Mouse (Mus musculus) liver, embryonic 16.5 days (tissue): Measurements from ENCODE around the gene Eps8l2. TPM values are rescaled to one million over a fixed set of nuclear protein-coding genes. Genes with fewer than 3 reads are reported as not detected.

ENCODE experiments used
- ATAC-seq: fragments of 200-750 bp; cut with Nextera tagmentation; 2 replicates; pipeline ENCODE4 v1.8.0; 2017; ENCODE audit warnings: low read depth, mild to moderate bottlenecking, moderate number of reproducible peaks, moderate library complexity
- H3K27ac ChIP-seq: fragments of 300-500 bp; sonication (generic); 2 replicates; pipeline ENCODE4 v1.5.1; 2014; ENCODE audit warnings: mild to moderate bottlenecking, low read length
- H3K27me3 ChIP-seq: fragments of 300-500 bp; sonication (generic); 2 replicates; pipeline ENCODE4 v1.6.1; 2014; ENCODE audit warnings: low read depth, low read length, mixed read lengths; ENCODE audit not compliant: control insufficient read depth, insufficient read depth
- H3K36me3 ChIP-seq: fragments of 300-500 bp; sonication (generic); 2 replicates; pipeline ENCODE4 v1.6.1; 2014; ENCODE audit warnings: mild to moderate bottlenecking; ENCODE audit not compliant: control insufficient read depth, insufficient read depth
- H3K4me1 ChIP-seq: fragments of 300-500 bp; sonication (generic); 2 replicates; pipeline ENCODE4 v1.6.1; 2014; ENCODE audit warnings: low read depth, low read length, mixed read lengths; ENCODE audit not compliant: control insufficient read depth
- H3K4me2 ChIP-seq: fragments of 300-500 bp; sonication (generic); 2 replicates; pipeline ENCODE4 v1.6.1; 2014; ENCODE audit warnings: low read depth, low read length, mixed read lengths
- H3K4me3 ChIP-seq: fragments of 300-500 bp; sonication (generic); 2 replicates; pipeline ENCODE4 v1.5.1; 2014; ENCODE audit warnings: low read depth, mild to moderate bottlenecking, low read length
- H3K9ac ChIP-seq: fragments of 300-500 bp; sonication (generic); 2 replicates; pipeline ENCODE4 v1.6.1; 2014; ENCODE audit warnings: low read depth, low read length
- H3K9me3 ChIP-seq: fragments of 300-500 bp; sonication (generic); replicated peaks from 2 replicates; pipeline ENCODE4 v1.6.1; 2016; ENCODE audit warnings: low read length; ENCODE audit not compliant: control insufficient read depth
- WGBS: fragments of 180-500 bp; shearing (Covaris S2); extraction: QIAGEN DNeasy Blood & Tissue Kit; methylation state at CpG from one replicate; pipeline ENCODE4 v1.1.7; 2014; ENCODE audit not compliant: insufficient replicate concordance; 5-methylcytosine and 5-hydroxymethylcytosine counted together
- polyA plus RNA-seq: library from polyadenylated mRNA; unstranded; fragments of >200 nt; fragmentation: Nextera tagmentation; extraction: Ambion mirVana; gene quantifications from 2 replicates; pipeline ENCODE4 v1.2.1, GENCODE M21; 2015

Eps8l2 gene
- polyA plus RNA-seq, 1 experiment from 2014 or later, result 34.0 TPM

- Histone ChIP-seq H3K4me3 (no peak overlapping the region), H3K36me3 (peaks cover 20% of the 10 kb centered on the region), H3K4me1 (peaks cover 4% of the 10 kb centered on the region), H3K9me3 (no peaks in the 10 kb centered on the region), H3K9ac (no peak overlapping the region), H3K27me3 (no peaks in the 10 kb centered on the region), H3K4me2 (no peak overlapping the region), H3K27ac (no peak overlapping the region)
- 68% methylated on average over 1 of the region's 1 CpGs for WGBS
- ATAC-seq, result 0 out of 2 replicates have a peak, but pooled peaks have one; percentile 12
Observed at GRCm38 (mm10) chr7:141302702-141303268, 35.9 kb upstream of the Eps8l2 start.

DNA sequence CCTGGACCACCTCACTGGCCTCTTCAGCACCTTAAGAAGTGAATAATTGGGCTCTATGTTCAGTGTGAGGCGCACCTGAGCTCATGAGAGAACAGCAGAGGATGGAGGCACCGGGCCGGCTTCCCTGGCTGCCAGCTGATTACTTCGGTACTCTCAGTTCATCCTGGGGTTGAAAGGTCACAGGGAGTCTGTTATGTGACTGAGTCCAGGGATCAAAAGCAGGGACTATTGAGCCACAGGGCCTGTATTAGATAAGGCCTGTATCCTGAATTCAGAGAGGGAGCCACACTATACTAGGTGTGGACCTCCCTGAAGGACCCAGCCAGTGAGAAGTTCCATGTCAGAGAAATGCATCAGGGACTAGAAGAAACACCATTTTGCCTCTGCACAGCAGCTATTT lies 34.1 kb upstream of the Eps8l2 start:
- no peak overlapping the region for H3K4me3 ChIP-seq
- no peak overlapping the region for H3K27ac ChIP-seq
- no peak overlapping the region for H3K4me2 ChIP-seq
- 0 out of 2 replicates have a peak, but pooled peaks have one; percentile 28 for ATAC-seq
- H3K4me1 ChIP-seq, result peaks cover 4% of the 10 kb centered on the region
- no peak overlapping the region for H3K9ac ChIP-seq
- peaks cover 26% of the 10 kb centered on the region for H3K36me3 ChIP-seq
- no peaks in the 10 kb centered on the region for H3K9me3 ChIP-seq
- no peaks in the 10 kb centered on the region for H3K27me3 ChIP-seq
- WGBS, result 75% methylated on average over 4 of the region's 4 CpGs

DNA sequence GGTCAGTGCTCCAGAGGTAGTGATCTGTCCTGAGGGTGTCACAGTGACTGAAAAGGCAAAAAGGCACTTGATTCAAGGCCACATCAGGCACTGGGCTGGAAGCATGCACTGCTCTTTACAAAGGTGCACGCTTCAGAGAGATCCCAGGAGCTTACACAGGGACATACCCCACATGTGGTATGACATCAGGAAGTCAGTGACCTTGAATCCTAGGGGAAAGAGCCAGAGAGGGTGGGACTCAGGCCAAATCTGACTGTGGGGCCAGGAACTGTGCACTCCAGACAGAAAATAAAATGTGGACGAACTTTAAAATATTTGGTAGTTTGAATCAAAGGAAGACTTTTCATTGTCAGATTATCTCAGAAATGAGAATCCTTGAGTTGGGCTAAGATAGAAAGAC lies 24.3 kb upstream of the Eps8l2 start:
- no peaks in the 10 kb centered on the region for H3K4me1 ChIP-seq
- no peaks in the 10 kb centered on the region for H3K9me3 ChIP-seq
- H3K9ac ChIP-seq, result no peak overlapping the region
- H3K4me3 ChIP-seq, result no peak overlapping the region
- WGBS, result 72% methylated on average over 2 of the region's 2 CpGs
- no peak overlapping the region for H3K27ac ChIP-seq
- no peak for ATAC-seq
- H3K4me2 ChIP-seq, result no peak overlapping the region
- peaks cover 37% of the 10 kb centered on the region for H3K36me3 ChIP-seq
- H3K27me3 ChIP-seq, result no peaks in the 10 kb centered on the region

GRCm38 (mm10) chr7:141315076-141315475 lies 23.6 kb upstream of the Eps8l2 start:
- Histone ChIP-seq H3K9ac (no peak overlapping the region), H3K4me3 (no peak overlapping the region), H3K27ac (no peak overlapping the region), H3K27me3 (no peaks in the 10 kb centered on the region), H3K36me3 (peaks cover 37% of the 10 kb centered on the region), H3K4me2 (no peak overlapping the region), H3K4me1 (no peaks in the 10 kb centered on the region), H3K9me3 (no peaks in the 10 kb centered on the region)
- WGBS, result 69% methylated on average over 8 of the region's 8 CpGs
- no peak for ATAC-seq

DNA sequence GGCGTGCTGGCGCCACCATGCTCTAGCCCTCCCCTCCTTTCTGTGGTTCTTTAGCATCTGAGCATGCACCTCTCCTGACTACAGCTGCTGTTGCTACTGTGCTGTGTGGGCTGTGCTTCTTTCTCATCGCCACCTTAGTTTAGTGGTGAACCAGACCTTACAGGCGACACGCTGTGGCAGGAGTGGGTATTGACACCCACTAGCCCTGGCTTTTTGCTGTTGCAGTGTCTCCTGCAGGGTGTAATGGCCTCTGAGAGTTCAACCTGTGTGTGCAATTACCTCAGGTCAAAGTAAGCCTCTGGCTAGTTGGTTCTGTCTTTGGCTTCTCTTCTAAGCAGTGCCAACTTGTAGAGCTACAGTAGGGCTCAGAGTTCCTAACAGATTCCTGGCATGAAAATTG lies 22.7 kb upstream of the Eps8l2 start:
- Histone ChIP-seq H3K4me1 (no peaks in the 10 kb centered on the region), H3K27me3 (no peaks in the 10 kb centered on the region), H3K9me3 (no peaks in the 10 kb centered on the region), H3K4me2 (no peak overlapping the region), H3K36me3 (peaks cover 37% of the 10 kb centered on the region), H3K4me3 (no peak overlapping the region), H3K27ac (no peak overlapping the region), H3K9ac (no peak overlapping the region)
- WGBS, result 72% methylated on average over 5 of the region's 5 CpGs
- no peak for ATAC-seq

GRCm38 (mm10) chr7:141317619-141318132 lies 21.0 kb upstream of the Eps8l2 start:
- no peaks in the 10 kb centered on the region for H3K4me1 ChIP-seq
- 43% methylated on average over 1 of the region's 1 CpGs for WGBS
- H3K4me3 ChIP-seq, result no peak overlapping the region
- no peak overlapping the region for H3K4me2 ChIP-seq
- peaks cover 52% of the 10 kb centered on the region for H3K36me3 ChIP-seq
- H3K9me3 ChIP-seq, result no peaks in the 10 kb centered on the region
- H3K9ac ChIP-seq, result no peak overlapping the region
- no peak for ATAC-seq
- H3K27me3 ChIP-seq, result no peaks in the 10 kb centered on the region
- H3K27ac ChIP-seq, result no peak overlapping the region

DNA sequence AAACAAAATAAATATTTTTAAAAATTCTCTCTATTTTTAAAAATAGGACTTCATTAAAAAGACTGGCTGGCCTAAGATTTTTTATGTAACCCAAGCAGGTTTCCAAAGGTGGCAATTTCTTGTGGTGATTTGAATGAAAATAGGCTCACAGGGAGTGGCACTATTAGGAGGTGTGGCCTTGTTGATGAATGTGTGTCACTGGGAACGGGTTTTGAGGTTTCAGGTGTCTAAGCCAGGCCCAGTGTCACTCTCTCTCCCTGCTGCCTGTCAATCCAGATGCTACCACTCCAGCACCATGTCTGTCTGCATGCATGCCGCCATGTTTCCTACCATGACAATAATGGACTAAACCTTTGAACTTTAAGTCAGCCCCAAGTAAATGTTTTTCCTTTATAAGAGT lies 19.2 kb upstream of the Eps8l2 start:
- Histone ChIP-seq H3K36me3 (peaks cover 52% of the 10 kb centered on the region), H3K27ac (no peak overlapping the region), H3K4me3 (no peak overlapping the region), H3K9me3 (no peaks in the 10 kb centered on the region), H3K9ac (no peak overlapping the region), H3K4me1 (no peaks in the 10 kb centered on the region; the same call in none of the 2 replicates), H3K4me2 (no peak overlapping the region), H3K27me3 (no peaks in the 10 kb centered on the region)
- 70% methylated on average over 2 of the region's 2 CpGs for WGBS
- no peak for ATAC-seq

DNA sequence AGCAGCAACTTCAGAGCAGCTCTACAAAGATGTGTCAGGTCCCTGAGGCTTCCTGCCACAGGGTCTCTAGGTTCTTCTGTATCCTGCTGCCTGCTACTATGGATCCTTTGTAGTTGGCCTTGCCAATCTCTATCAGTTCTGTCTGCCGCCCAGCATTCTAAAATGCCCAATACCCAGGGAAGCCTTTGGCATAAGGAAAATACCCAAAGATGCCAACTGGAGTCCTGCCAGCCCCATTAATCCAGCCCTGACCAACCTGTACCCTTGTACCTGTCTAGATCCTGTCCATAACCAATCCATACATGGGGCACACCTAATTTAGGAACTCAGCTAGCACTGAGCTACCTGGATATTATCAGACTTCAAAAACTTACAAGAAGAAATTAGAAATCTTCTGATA lies 14.0 kb upstream of the Eps8l2 start:
- no peaks in the 10 kb centered on the region for H3K9me3 ChIP-seq
- H3K9ac ChIP-seq, result no peak overlapping the region
- H3K4me3 ChIP-seq, result no peak overlapping the region
- peaks cover 33% of the 10 kb centered on the region for H3K36me3 ChIP-seq
- no peaks in the 10 kb centered on the region for H3K27me3 ChIP-seq
- H3K27ac ChIP-seq, result no peak overlapping the region
- H3K4me2 ChIP-seq, result no peak overlapping the region
- peaks cover 23% of the 10 kb centered on the region for H3K4me1 ChIP-seq
- WGBS, result 90% methylated on average over 1 of the region's 1 CpGs
- ATAC-seq, result no peak

GRCm38 (mm10) chr7:141326546-141327446 lies 11.9 kb upstream of the Eps8l2 start:
- Histone ChIP-seq H3K4me3 (peak overlapping the region; percentile 81), H3K9ac (peak overlapping the region; percentile 96), H3K27me3 (no peaks in the 10 kb centered on the region), H3K4me1 (peaks cover 23% of the 10 kb centered on the region), H3K4me2 (peak overlapping the region; percentile 99), H3K36me3 (peaks cover 17% of the 10 kb centered on the region), H3K27ac (peak overlapping the region; percentile 99), H3K9me3 (no peaks in the 10 kb centered on the region)
- 4% methylated on average over 34 of the region's 35 CpGs for WGBS
- peak; percentile 5 for ATAC-seq
